Mouse (Mus musculus): ENCODE measurements at regions not wholly inside any gene's neighbourhood (a gene's known extent, or its start where the extent isn't known, plus 50 kb on each side); places are given as distances from the start of the nearest gene placed in this dataset.

DNA sequence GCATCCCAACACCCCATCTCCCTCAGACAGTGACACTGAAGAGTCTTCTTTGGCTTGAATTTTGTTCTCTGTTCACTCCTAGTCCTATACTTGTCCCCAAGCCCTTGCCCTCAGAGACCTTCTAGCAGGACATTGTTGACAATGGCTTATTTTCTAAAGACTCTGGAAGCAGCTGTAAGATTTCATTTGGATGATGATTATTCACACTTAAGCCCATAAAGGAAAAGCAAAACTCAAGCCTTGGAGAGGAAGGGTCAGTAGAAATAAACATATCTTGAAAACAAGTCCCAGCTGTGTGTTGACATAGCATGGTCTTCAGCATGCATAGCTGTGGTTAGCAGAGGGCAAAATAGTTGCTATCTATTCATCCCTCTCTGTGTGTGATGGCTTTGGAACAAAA lies 59.9 kb upstream of the Cdh11 start:
- Histone ChIP-seq H3K27me3 (no peaks in the 10 kb centered on the region), H3K36me3 (no peaks in the 10 kb centered on the region), H3K9me3 (replicated peaks) (no peaks in the 10 kb centered on the region), H3K9ac (no peak overlapping the region), H3K4me2 (no peak overlapping the region), H3K4me1 (replicated peaks) (no peaks in the 10 kb centered on the region), H3K27ac (no peak overlapping the region), H3K4me3 (no peak overlapping the region)
- ATAC-seq (replicated peaks; ENCODE audit: insufficient number of reproducible peaks, insufficient read depth, low FRiP score, low read depth), result no peak

DNA sequence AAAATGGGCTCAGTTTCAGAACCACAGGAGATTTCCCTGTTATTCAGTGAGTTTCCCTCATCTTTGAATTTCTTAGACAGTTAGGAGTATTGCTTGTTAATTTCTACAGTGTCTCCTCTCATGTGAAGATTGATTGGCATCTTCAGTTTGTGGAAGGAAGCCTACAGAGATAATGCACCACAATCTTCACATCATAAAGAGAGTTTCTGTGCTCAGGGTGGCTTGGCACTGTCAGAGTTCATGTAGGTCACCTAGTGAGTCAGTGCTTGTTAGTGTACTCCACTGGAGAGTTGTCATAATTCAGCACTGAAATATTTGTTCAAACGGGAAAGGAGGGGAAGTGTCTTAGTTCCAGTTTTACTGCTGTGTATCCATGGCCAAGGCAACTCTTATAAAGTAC lies 74.6 kb upstream of the Cdh11 start:
- no peaks in the 10 kb centered on the region for H3K9me3 ChIP-seq (replicated peaks)
- H3K4me2 ChIP-seq, result no peak overlapping the region
- H3K4me1 ChIP-seq (replicated peaks), result no peaks in the 10 kb centered on the region
- H3K36me3 ChIP-seq, result no peaks in the 10 kb centered on the region
- no peak for ATAC-seq (replicated peaks; ENCODE audit: insufficient number of reproducible peaks, insufficient read depth, low FRiP score, low read depth)
- H3K27ac ChIP-seq, result no peak overlapping the region
- no peak overlapping the region for H3K4me3 ChIP-seq
- no peaks in the 10 kb centered on the region for H3K27me3 ChIP-seq
- WGBS, result 68% methylated on average over 1 of the region's 1 CpGs
- no peak overlapping the region for H3K9ac ChIP-seq

DNA sequence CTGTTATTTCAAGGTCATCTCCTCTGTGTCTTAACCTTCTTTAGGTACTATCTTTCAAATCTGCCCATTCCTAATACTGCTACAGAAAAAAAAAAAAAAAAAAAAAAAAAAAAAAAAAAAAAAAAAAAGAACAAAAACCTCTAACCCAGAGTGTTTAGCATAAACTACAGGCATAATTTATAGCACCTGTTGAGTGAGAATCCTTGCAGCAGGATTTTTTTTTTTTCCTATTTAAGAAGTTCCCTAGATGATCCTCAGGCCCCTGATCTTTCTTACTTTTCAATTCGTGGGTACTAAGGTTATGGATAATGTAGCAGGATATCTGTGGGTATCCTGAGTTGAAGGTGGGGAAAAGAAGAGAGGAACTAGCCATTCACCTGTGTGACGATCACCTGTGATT lies 114.1 kb upstream of the Cdh11 start:
- Histone ChIP-seq H3K4me1 (replicated peaks) (no peaks in the 10 kb centered on the region), H3K9me3 (replicated peaks) (no peaks in the 10 kb centered on the region), H3K9ac (no peak overlapping the region), H3K27me3 (no peaks in the 10 kb centered on the region), H3K4me2 (no peak overlapping the region), H3K27ac (no peak overlapping the region), H3K36me3 (no peaks in the 10 kb centered on the region), H3K4me3 (no peak overlapping the region)
- no peak for ATAC-seq (replicated peaks; ENCODE audit: insufficient number of reproducible peaks, insufficient read depth, low FRiP score, low read depth)
- WGBS, result 79% methylated on average over 2 of the region's 2 CpGs

DNA sequence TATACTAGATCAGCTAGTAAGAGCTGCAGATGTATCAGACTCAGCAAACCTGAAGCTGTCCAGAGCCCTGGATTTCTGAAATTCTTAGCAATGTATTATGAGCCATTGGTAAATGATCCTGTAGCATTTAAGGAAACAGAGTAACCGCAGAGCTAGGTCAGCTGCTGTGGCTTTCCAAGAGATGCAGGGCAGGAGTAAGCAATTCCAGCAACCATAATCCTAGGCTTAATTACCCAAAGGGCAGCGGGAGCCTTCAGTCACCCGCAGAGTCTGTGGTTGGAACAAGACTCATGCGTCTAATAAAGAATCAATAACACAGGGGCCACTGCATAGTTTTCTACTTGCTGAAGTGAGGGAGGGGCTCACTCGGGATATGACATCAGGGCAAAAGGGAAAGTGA lies 115.2 kb upstream of the Cdh11 start:
- no peak overlapping the region for H3K9ac ChIP-seq

DNA sequence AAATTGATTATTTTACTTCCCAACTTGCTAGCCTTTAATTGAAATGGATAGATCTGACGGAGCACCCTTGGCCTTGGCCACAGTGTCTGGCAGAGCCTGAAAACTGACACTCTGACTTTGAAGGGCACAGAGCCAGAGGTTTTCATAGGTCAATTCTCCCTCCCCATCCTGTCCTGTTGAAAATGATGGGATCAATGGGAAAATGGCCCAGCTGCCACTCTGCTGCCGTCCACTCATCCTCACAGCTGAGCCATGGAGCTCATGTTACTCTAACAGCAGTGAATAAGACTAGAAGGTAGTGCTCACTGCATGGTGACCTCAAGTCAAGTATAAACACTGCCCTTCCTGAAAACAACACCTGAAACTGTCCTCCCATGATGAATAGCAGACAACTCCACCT lies 122.0 kb upstream of the Cdh11 start:
- no peak for ATAC-seq (replicated peaks; ENCODE audit: insufficient number of reproducible peaks, insufficient read depth, low FRiP score, low read depth)
- no peak overlapping the region for H3K27ac ChIP-seq
- no peaks in the 10 kb centered on the region for H3K4me1 ChIP-seq (replicated peaks)
- H3K36me3 ChIP-seq, result no peaks in the 10 kb centered on the region
- no peak overlapping the region for H3K4me2 ChIP-seq
- no peaks in the 10 kb centered on the region for H3K9me3 ChIP-seq (replicated peaks)
- WGBS, result 49% methylated on average over 2 of the region's 2 CpGs
- no peak overlapping the region for H3K9ac ChIP-seq
- H3K27me3 ChIP-seq, result no peaks in the 10 kb centered on the region
- no peak overlapping the region for H3K4me3 ChIP-seq

More for the DNA sequence above, 115.2 kb upstream of the Cdh11 start:
- Histone ChIP-seq H3K27me3 (no peaks in the 10 kb centered on the region), H3K36me3 (no peaks in the 10 kb centered on the region), H3K9me3 (replicated peaks) (no peaks in the 10 kb centered on the region), H3K4me2 (no peak overlapping the region), H3K4me3 (no peak overlapping the region), H3K27ac (no peak overlapping the region), H3K4me1 (replicated peaks) (no peaks in the 10 kb centered on the region)
- WGBS, result 71% methylated on average over 5 of the region's 5 CpGs
- ATAC-seq (replicated peaks; ENCODE audit: insufficient number of reproducible peaks, insufficient read depth, low FRiP score, low read depth), result no peak

DNA sequence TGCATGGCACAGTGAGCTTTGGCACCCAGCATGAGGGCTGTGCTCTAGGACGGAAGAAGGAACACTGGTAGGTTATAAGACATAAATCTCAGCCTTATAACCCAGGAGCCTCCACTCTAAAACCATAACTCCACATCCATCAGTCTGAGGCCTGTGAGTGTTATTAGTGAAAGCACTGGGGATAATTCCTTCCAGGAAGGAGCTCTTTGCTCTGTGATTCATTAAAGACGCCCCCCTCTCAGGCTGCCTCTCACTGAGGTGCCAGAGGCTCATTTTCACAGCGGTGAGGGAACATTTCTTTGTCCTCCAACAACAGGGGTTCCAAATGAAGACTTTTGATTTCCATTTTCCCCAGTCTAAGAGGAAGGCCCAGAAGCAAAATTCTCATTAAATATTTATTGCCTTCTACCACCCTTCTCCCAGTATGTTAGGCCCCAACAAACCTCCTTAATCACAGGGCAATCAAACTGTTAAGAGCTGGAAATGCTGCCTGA lies 145.9 kb upstream of the Cdh11 start:
- Histone ChIP-seq H3K27me3 (no peaks in the 10 kb centered on the region), H3K4me1 (replicated peaks) (no peaks in the 10 kb centered on the region), H3K4me2 (no peak overlapping the region), H3K36me3 (no peaks in the 10 kb centered on the region), H3K9ac (no peak overlapping the region), H3K27ac (no peak overlapping the region), H3K4me3 (no peak overlapping the region), H3K9me3 (replicated peaks) (no peaks in the 10 kb centered on the region)
- 49% methylated on average over 3 of the region's 3 CpGs for WGBS
- ATAC-seq (replicated peaks; ENCODE audit: insufficient number of reproducible peaks, insufficient read depth, low FRiP score, low read depth), result no peak

DNA sequence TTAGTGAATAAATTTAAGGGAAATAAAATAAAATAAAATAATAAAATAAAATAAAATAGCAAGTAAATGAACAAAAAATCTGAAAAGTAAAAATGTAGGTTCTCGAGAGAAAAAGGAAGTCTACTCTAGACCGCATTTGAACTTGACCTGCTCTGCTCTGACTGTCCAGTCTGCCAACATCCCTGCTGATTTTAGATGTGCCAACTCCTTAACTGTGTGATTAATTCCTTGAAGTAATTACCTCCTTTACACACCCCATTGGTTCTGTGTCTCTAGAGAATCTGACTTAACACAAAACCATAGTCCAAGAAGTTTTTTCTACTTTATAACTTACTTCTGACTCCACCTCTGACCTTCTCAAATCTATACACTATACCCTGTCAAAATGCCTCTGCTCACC lies 153.3 kb upstream of the Cdh11 start:
- H3K9ac ChIP-seq, result no peak overlapping the region
- H3K4me2 ChIP-seq, result no peak overlapping the region
- H3K9me3 ChIP-seq (replicated peaks), result no peaks in the 10 kb centered on the region
- H3K36me3 ChIP-seq, result no peaks in the 10 kb centered on the region
- no peaks in the 10 kb centered on the region for H3K4me1 ChIP-seq (replicated peaks)
- H3K27ac ChIP-seq, result no peak overlapping the region
- 84% methylated on average over 2 of the region's 2 CpGs for WGBS
- ATAC-seq (replicated peaks; ENCODE audit: insufficient number of reproducible peaks, insufficient read depth, low FRiP score, low read depth), result no peak
- H3K4me3 ChIP-seq, result no peak overlapping the region
- H3K27me3 ChIP-seq, result no peaks in the 10 kb centered on the region

DNA sequence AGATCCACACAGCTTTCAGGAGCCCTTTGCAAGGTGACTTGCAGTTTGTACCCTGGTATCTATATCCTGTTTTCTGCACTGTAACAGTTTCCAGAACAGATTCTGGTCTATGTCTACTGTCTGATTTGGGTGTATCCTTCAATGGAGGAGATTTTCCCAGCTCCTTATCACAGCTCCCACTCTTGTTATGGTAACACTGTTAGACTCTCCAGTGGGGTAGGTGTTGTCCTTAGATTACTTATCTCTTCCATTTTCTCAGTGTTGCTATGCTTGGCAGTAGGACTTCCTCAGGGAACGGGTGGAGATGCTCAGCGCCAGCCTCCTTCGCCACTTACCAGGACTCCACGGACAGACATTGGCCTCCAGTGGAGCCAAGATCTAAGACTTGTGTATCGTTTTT lies 160.1 kb upstream of the Cdh11 start:
- Histone ChIP-seq H3K9me3 (replicated peaks) (no peaks in the 10 kb centered on the region), H3K36me3 (no peaks in the 10 kb centered on the region), H3K4me3 (no peak overlapping the region), H3K9ac (no peak overlapping the region), H3K4me2 (no peak overlapping the region), H3K27ac (no peak overlapping the region), H3K4me1 (replicated peaks) (no peaks in the 10 kb centered on the region), H3K27me3 (no peaks in the 10 kb centered on the region)
- WGBS, result 33% methylated on average over 5 of the region's 5 CpGs
- ATAC-seq (replicated peaks; ENCODE audit: insufficient number of reproducible peaks, insufficient read depth, low FRiP score, low read depth), result peak; percentile 91

DNA sequence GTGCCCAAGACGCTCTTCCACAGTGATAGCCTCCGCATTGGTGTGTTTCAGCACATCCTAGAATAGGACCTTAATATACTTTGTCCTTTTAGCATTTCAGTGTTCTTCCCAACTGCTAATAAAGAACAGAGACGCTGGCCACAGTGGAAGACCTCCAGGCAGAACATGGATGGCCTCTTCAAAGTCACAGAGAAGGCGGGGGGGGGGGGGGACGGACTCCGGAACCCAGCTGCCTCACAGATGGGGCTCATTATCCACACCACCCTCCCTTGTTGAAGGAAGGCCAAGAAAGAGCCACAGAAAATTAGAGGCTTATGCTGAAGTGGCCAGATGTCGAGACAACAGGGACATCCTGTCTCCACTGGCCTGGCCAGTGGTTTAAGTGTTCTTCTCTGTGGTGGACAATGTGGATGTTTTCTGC lies 192.7 kb upstream of the Cdh11 start:
- no peak overlapping the region for H3K4me2 ChIP-seq
- H3K27ac ChIP-seq, result no peak overlapping the region
- H3K27me3 ChIP-seq, result no peaks in the 10 kb centered on the region
- no peaks in the 10 kb centered on the region for H3K9me3 ChIP-seq (replicated peaks)
- H3K36me3 ChIP-seq, result no peaks in the 10 kb centered on the region
- no peak for ATAC-seq (replicated peaks; ENCODE audit: insufficient number of reproducible peaks, insufficient read depth, low FRiP score, low read depth)
- no peaks in the 10 kb centered on the region for H3K4me1 ChIP-seq (replicated peaks)
- 67% methylated on average over 7 of the region's 7 CpGs for WGBS
- no peak overlapping the region for H3K4me3 ChIP-seq
- no peak overlapping the region for H3K9ac ChIP-seq

DNA sequence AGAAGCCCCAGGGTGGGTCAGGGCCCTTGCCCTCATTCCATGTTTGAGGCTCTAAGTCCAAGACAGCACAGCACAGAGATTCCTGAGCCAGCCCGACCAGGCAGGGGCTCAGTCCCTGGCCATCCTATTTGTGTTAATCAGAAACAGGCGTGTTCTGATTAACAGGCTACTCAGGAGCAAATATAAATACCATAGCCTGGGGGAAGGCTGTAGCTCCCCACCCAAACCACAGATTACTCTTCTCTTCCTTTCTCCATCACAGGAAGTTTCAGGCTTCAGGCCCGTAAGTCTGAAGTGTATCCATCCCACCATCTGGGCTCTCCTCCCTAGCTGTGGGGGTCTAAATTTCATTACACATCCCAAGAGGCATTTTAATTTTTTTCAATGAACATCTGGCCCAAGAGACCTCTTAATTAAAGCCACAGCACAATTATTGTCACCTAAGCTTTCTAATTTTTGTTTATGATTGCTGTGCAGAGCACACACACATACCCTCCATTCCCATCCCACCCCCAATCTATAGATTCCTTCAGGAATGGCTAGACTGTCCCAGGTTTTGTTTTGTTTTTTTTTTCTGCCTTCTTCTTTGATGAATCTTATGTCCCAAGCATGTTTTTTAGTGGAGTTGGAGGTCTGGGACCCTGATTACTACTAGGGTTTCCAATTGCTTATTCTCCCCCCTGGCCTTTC lies 197.9 kb upstream of the Cdh11 start:
- no peak overlapping the region for H3K27ac ChIP-seq
- WGBS, result 43% methylated on average over 3 of the region's 3 CpGs
- H3K9me3 ChIP-seq (replicated peaks), result no peaks in the 10 kb centered on the region
- H3K4me1 ChIP-seq (replicated peaks), result no peaks in the 10 kb centered on the region
- no peaks in the 10 kb centered on the region for H3K27me3 ChIP-seq
- no peak overlapping the region for H3K9ac ChIP-seq
- H3K4me3 ChIP-seq, result no peak overlapping the region
- H3K4me2 ChIP-seq, result no peak overlapping the region
- H3K36me3 ChIP-seq, result no peaks in the 10 kb centered on the region
- no peak for ATAC-seq (replicated peaks; ENCODE audit: insufficient number of reproducible peaks, insufficient read depth, low FRiP score, low read depth)

DNA sequence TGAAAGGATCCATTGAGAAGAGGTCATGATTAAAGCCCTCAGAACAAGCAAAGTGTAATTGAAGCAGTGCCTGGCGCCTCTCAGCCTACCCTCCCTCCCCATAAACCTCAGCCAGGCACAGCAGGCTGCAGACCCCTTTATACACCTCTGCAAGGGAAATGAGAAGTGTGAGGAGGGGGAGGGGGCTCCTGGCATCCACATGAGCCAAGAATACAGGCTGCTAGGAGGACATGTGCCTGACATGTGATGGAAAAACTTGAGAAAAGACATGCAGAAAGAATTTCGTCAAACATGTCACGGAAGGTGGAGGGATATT lies 198.4 kb upstream of the Cdh11 start:
- no peak overlapping the region for H3K9ac ChIP-seq
- H3K4me2 ChIP-seq, result no peak overlapping the region
- no peaks in the 10 kb centered on the region for H3K36me3 ChIP-seq
- H3K27ac ChIP-seq, result no peak overlapping the region
- H3K4me3 ChIP-seq, result no peak overlapping the region
- H3K9me3 ChIP-seq (replicated peaks), result no peaks in the 10 kb centered on the region
- no peak for ATAC-seq (replicated peaks; ENCODE audit: insufficient number of reproducible peaks, insufficient read depth, low FRiP score, low read depth)
- no peaks in the 10 kb centered on the region for H3K27me3 ChIP-seq
- no peaks in the 10 kb centered on the region for H3K4me1 ChIP-seq (replicated peaks)
- WGBS, result 46% methylated on average over 3 of the region's 3 CpGs

DNA sequence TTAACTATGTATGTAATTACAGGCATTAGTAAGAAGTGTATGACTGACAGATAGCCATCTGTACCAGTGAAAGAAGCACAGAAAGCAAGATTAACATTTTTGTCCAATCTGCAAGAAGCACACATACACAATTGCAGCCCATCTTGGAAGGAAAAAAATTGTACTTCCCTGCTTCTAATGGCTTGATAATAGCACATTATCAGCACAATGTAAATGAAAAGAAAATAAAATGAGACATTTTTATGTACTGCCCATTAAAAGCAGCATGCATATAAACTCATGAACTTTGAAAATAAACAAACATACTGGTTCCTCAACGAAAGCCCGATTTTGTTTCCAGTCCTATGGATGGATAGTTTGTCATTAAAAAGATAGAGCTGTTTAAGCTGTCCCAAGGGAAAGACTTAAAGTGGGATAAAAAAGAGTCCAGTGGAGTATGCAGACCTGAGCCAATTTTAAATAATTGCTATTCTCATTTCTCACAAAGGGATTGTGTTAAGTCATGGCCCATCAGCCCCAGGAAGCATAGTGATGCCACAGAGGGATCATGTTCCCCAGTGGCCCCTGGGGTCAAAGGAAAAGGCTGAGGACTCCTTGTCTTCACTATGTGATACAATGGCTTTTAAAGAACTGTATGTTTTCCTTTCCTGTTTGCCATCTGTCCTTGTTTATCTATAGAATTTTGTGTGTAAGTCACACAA lies 222.0 kb upstream of the Cdh11 start:
- no peaks in the 10 kb centered on the region for H3K36me3 ChIP-seq
- H3K27me3 ChIP-seq, result no peaks in the 10 kb centered on the region
- no peak overlapping the region for H3K4me3 ChIP-seq
- no peaks in the 10 kb centered on the region for H3K9me3 ChIP-seq (replicated peaks)
- no peaks in the 10 kb centered on the region for H3K4me1 ChIP-seq (replicated peaks)
- no peak for ATAC-seq (replicated peaks; ENCODE audit: insufficient number of reproducible peaks, insufficient read depth, low FRiP score, low read depth)
- WGBS, result 54% methylated on average over 2 of the region's 2 CpGs
- no peak overlapping the region for H3K4me2 ChIP-seq
- H3K27ac ChIP-seq, result no peak overlapping the region
- no peak overlapping the region for H3K9ac ChIP-seq

Measured in heart, embryonic 15.5 days (tissue).